Mouse (Mus musculus): Measurements from ENCODE around the gene Btbd2.
A peak's percentile ranks its signal among the peaks of the same experiment; 100 is the strongest.
"Not testable (repeated sequence)": the region's sequence is repeated elsewhere in the genome, so short reads cannot be mapped to it uniquely, and the experiment has no call there.

The Btbd2 gene

GRCm38 (mm10) chr10:80669737-80670485 is 13.0 kb upstream of the Btbd2 start:
- no peak for DNase-seq (ENCODE audit: low spot score)

DNA sequence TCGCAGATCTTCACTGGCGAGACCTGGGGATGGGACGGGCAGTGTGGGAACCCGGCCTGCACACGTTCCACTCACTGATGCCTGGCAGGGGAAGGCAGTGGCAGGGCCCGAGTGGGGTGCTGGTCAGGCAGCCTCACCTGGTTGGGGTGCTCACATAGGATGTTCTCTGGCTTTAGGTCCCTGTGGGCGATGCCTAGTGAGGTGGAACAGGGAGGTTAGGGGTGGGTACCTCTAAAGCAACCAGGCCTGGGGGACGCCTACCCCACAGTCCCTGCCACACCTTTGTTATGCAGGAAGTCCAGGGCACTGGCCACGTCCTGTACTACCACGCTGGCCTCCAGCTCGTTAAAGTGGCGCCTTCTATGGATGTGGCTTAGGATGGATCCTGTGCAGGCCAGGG is 12.1 kb upstream of the Btbd2 start:
- no peak for DNase-seq (ENCODE audit: low spot score)

DNA sequence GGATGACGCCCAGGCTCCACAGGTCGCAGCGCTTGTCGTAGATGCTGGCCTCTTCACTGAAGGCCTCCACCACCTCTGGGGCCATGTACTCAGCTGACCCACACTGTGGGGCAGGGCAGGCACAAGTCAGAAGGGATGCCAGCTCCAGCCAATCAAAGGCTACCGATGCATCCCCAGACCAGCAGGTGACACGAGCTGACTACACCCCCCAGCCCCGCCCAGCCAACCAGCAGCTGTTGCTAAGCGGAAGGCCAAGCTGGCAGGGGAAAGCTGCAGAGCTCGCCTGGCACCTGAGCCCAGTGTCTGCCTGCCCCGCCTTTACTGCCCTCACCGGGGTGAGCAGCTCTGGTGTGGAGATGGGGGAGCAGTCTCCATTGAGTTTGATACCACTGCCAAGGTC is 11.7 kb upstream of the Btbd2 start:
- no peak for DNase-seq (ENCODE audit: low spot score)

DNA sequence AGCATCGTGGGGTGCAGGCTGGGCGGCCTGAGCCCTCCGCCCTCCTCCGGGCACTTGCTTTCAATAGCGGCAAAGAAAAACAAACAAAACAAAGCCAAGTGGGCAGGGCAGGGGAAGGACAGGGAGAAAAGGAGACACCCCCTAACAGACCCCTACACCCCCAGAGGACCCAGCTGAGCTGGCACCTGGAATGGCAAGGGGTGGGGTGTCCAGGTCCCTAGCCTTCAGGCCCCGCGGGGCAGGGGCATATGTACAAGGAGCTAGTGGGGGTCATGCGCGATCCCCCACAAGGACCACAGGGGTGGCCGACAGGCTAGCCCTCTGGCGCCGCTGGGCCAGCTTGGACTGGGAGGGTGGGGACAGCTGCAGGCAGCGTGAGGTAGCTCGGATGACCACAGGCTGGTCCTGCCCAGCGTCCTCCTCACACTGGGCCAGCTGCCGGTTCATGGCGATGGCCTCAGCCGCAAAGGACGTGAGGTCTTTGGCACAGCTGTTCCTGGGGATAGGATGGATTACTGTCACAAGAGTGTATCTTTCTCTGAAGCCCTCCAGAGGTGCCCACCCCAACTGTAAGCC is 10.1 kb upstream of the Btbd2 start:
- no peak for DNase-seq (ENCODE audit: low spot score)

DNA sequence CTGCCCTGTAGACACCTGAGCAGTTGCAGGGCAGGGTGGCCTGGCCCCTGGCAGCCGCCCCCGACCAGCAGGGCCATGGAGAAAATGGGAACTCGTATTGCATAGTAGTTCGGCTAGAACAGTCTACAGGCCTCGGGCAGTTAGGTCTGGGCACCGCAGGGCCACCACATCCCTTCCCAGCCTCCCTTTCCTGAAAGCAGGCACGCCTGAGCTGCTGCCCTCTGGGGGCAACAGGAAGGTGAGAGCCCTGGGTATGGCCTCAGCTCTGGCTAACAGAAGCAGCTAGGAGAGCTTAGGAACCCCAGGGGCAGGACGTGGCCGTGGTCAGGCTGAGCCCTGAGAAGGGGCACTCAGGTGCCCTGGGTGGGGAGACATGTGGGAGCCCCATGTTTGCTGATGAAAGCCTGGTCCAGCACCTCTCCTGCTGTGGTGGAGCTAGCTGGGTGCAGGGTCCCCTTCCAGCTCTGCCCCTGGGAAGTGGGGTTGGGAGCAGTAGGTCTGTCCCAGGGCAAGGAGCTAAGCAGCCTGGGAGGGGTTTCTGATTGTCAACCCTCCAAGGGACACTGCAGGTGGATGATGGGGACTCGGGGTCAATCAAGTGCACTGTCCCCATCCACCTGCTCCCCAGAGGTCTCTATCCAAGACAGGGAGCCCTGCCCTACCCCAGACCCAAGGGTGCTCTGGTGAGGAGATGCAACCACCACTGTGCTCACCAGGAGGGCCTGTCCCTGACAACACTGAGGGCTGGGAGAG is 9.3 kb upstream of the Btbd2 start:
- no peak for DNase-seq (ENCODE audit: low spot score)

- no peak for DNase-seq (ENCODE audit: low spot score)
Measured at GRCm38 (mm10) chr10:80665459-80665858, 8.6 kb upstream of the Btbd2 start.

DNA sequence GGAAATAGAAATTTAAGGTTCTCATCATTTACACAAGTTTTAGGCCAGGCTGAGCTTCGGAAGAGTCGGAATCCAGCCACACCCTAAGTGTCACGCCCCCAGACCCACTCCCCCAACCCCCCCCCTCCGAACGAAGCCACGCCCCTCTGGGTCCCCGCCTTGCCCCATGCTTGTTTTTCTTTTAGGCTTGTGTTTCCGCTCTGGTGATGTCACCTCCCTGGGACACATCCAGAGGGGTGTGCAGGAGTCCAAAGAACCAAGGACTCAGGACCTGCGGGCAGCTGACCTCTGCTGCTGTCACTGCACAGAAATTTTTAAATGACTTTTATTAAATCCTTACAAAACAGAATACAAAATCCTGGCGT is 8.1 kb upstream of the Btbd2 start:
- no peak for DNase-seq (ENCODE audit: low spot score)

GRCm38 (mm10) chr10:80664197-80665015 is 7.5 kb upstream of the Btbd2 start:
- no peak for DNase-seq (ENCODE audit: low spot score)

DNA sequence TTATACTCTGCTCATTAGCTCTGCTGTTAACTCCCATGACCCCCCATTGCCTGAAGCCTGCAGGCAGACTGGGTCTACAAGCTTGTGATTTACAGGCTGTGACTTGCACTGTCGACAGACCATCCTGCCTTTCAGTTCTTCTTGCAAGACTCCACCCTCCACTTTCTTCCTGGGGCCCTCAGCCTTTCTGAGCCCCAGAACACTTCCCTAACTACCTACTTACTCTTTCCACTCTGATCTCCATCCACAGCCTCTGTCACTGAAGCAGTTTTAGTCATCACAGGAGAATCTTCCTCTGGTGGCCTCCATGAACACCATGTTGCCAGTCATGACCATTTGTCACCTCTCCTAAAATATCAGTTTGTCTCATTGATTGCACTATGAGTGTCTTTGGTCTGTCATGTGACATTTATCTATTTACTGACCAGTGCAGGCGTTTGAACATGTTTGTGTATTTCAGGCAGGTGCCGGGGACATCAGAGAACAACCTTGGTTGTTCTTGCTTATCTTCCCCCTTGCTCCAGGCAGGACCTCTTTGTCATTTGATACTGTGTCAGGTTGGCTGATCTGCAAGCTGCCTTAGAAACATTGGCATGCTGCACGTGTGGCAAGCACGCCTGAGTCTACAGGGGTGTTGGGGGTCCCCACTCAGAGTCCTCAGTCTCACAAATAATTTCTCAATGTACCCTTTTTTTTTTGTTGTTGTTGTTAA is 6.8 kb upstream of the Btbd2 start:
- no peak for DNase-seq (ENCODE audit: low spot score)

DNA sequence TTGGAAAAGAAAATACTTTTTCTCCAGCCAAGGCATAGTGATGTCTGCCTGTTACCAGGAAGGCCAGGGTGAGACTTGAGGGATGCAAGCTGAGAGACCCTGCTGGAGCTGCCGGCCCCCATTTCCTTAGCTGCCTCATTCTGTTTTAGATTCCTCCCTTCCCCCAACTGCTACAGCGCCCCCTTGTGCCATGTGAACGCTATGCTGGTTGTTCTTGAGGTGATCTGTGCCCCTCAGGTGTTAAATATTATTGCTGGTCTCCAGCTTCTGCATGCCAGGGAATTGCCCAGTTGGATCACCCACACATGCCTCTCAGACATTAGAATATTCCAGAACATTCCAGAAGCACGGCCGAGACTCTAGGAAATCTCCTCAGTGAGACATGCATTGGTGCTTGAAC is 4.3 kb upstream of the Btbd2 start:
- DNase-seq (ENCODE audit: low spot score), result no peak

DNA sequence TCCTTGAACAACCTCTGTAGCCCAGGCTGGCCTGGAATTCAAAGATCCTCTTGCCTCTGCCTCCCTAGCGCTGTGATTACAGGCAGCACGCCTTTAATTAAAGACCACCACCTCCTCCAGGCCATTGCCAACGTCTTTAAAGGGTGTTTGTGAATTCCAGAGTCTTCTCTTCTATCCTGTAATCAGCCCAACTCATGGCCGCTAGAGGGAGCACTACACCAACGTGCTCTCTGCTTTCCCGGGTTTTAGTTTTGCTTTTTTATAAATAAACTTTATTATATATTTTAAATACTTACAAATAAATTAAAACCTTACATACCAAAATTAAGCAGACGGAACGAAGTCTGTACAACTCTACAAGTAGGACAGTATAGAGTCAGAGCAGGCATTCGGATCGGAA is 2.3 kb upstream of the Btbd2 start:
- peak; percentile 78 for DNase-seq (ENCODE audit: low spot score)

GRCm38 (mm10) chr10:80658841-80659202 is 2.0 kb upstream of the Btbd2 start:
- DNase-seq (ENCODE audit: low spot score), result no peak

- DNase-seq (ENCODE audit: low spot score), result no peak
Measured at GRCm38 (mm10) chr10:80658194-80658840, 1.4 kb upstream of the Btbd2 start.

DNA sequence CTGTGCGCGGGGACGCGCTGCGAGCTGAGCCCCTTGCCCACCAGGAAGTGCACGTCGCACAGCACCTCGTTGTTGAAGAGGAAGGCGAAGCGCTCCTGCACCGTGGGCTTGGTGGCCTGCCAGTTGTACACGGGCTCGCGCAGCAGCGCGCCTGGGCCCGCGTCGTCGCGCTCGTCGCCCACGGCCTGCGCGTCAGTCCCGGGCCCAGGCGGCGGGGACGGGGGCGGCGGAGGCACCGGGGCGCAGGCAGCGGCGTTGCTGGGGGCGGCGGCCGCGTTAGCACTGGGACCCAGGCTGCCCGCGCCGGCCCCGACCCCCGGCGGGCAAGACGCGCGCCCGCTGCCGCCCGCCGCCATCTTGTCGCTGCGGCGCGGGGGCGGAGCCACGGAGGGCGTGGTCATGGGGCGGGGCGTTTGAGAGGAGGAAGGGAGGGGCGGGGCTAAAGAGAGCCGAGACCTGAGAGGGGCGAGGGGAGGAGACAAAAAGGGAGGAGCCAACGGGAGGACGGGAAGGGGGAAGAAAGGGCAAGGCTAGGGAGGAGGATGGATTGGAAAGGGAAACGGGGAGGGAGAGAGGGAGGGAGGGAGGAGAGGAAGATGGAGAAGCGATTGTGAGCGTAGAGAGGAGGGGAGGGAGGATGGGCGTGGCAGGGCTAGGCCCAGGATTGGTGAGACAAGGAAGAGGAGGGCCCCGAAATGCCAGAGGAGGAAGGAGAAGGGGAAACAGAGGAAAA is 575 bp downstream of the Btbd2 start:
- peak; percentile 82 for DNase-seq (ENCODE audit: low spot score)

DNA sequence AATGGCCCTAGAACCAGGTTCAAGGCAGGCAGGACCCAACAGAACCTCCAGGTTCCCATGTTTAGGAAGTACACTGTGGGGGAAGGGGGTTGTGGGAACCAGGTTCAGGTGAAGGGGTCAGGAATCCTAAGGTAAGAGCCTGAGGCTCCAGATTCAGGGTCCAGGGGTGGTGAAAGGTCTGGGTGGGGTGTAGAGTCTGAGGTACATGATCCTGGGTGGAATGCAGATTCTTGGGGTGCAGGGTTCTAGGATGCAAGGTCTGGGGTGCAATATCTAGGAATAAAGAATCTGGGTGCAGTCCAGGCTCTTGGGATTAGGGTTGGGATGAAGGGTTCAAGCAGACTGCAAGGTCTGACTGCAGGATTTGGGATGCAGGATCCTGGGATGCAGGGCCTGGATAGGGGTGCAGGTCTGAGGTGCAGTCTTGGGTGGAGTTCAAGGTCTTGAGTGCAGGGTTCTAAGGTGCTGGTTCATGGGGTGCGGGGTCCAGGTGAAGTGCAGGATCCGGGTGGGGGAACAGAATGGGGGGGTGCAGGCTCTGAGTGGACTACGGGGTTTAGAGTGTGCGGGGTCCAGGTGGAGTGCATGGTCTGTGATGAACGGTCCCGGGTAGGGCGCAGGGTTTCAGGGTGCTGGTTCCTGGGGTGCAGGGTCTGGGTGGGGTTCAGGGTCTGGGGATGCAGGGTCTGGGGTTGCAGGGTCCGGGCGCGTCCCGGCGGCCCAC is 1.3 kb downstream of the Btbd2 start:
- no peak for DNase-seq (ENCODE audit: low spot score)

- DNase-seq (ENCODE audit: low spot score), result no peak
Measured at GRCm38 (mm10) chr10:80654866-80655265, 2.0 kb downstream of the Btbd2 start.

DNA sequence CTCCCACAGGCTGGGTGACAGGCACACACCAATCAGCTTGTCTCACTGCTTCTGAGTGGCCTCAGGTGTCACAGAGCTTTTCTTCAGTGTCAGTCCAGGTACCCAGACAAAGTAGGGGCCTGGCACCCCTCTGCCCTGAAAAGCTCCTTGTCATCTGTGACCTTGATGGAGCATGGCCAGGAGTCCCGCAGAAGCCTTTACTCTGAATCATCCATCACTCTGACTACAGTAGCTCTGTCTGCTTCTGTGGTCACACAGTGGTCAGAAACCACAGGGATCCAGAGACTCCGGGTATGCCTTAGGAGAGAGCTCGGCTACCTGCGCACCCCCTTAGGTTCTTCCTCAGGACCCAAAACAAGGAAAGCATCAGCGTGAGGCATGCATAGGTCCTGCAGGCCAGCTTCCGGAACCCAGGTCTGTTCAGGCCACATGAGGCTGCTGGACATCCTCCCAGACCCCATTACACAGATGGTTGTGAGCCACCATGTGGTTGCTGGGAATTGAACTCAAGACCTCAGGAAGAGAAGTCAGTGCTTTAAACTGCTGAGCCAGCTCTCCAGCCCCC is 3.6 kb downstream of the Btbd2 start:
- DNase-seq (ENCODE audit: low spot score), result no peak

DNA sequence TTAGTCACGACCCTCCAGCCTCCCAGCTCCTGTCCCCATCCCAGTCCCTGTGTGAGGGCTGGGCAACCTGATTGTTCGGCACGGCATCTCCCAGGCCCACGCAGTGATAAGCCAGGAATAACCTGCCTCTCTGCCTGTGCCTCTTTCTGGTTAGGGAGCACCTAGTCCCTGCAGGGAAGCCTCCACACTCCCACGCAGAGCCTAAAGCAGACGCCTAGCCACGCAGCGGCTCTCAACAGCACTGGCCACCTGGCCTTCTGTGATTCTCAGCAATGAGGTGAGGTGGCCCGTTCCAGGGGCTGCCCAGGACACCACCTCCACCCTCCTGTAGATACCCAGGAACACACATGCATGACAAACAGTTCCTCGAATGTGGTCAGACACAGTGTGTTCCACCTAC is 6.5 kb downstream of the Btbd2 start:
- DNase-seq (ENCODE audit: low spot score), result no peak

- DNase-seq (ENCODE audit: low spot score), result not testable (repeated sequence)
Measured at GRCm38 (mm10) chr10:80649910-80650309, 7.0 kb downstream of the Btbd2 start.

DNA sequence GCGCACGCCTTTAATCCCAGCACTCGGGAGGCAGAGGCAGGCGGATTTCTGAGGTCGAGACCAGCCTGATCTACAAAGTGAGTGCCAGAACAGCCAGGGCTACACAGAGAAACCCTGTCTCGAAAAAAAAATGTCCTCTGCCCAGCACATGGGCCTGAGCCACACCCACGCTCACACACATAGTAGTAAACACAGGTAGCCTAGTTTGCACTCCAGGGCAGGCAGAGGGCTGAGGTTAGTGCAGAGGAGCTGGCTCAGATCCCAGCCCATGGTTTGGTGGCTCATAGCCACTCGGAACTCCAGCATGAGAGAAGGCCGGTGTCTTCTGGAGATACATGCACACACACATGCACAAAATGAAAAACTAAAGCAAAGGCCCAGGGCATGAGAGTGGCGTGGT is 9.9 kb downstream of the Btbd2 start:
- DNase-seq (ENCODE audit: low spot score), result no peak

All from layer of hippocampus, adult 9-10 months (tissue).